Mouse (Mus musculus): Measurements from ENCODE around the gene Fbln7.
A peak's percentile ranks its signal among the peaks of the same experiment; 100 is the strongest.

Gene Fbln7

GRCm38 (mm10) chr2:128862636-128863035 lies at the start of gene Fbln7:
Gene Fbln7 (plus strand): TSS chr2:128862981.
- DNase-seq (ENCODE audit: low spot score in 2 of 2): no peak

- no peak for DNase-seq (ENCODE audit: low spot score in 2 of 2)
These were observed 46.5 kb upstream of the Fbln7 start for GRCm38 (mm10) chr2:128816311-128816710.

- no peak for DNase-seq (ENCODE audit: low spot score in 2 of 2)
These were observed 45.9 kb upstream of the Fbln7 start for GRCm38 (mm10) chr2:128816916-128817315.

- peak; percentile 71 to 80 for DNase-seq (ENCODE audit: low spot score in 2 of 2)
These were observed 45.4 kb upstream of the Fbln7 start for GRCm38 (mm10) chr2:128817387-128817785.

- peak; percentile 95 to 96 for DNase-seq (ENCODE audit: low spot score in 2 of 2)
These were observed 44.7 kb upstream of the Fbln7 start, which contains the start of gene Tmem87b for GRCm38 (mm10) chr2:128817786-128818681. Gene Tmem87b (plus strand): TSS chr2:128818118.

GRCm38 (mm10) chr2:128818956-128819643 lies 43.7 kb upstream of the Fbln7 start:
- peak; percentile 10 to 18 for DNase-seq (ENCODE audit: low spot score in 2 of 2)

- no peak for DNase-seq (ENCODE audit: low spot score in 2 of 2)
These were observed 42.1 kb upstream of the Fbln7 start for GRCm38 (mm10) chr2:128820631-128821030.

DNA sequence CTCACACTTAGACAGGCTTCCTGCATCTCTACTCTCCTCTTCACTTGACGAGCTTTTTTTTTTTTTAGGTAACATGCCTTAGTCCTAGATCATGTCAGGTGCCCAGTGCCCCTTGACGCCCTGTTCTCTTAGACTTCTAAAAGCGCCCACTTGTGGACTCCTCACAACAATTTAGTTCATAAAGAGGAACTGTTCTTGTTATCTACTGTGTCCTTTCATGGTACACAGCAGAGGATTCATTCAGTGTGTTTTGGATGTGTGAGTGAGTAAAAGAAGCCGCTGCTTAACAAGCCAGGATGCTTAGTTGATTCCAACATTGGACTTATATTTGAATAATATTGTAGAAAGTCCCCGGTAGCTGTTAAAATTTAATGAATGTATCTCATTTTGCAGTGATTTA lies 38.9 kb upstream of the Fbln7 start:
- no peak for DNase-seq (ENCODE audit: low spot score in 2 of 2)

DNA sequence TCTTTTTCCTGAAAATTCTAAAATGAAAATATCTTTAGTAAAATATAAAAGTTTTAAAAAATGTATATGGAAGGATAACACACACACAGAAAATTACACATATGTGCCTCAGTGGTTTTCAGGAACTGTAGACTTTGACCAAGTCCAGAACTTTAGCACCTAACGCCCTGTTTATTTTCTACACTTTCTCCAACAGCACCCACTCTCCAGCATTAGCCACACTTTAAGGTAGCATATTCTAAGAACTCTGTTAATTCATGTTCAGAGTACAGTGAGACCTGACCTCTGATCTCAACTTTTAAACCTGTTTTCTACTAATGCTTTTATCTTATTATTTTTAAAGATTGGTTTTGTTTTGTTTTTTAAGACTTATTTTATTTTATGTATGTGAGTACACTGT lies 35.0 kb upstream of the Fbln7 start:
- no peak for DNase-seq (ENCODE audit: low spot score in 2 of 2)

DNA sequence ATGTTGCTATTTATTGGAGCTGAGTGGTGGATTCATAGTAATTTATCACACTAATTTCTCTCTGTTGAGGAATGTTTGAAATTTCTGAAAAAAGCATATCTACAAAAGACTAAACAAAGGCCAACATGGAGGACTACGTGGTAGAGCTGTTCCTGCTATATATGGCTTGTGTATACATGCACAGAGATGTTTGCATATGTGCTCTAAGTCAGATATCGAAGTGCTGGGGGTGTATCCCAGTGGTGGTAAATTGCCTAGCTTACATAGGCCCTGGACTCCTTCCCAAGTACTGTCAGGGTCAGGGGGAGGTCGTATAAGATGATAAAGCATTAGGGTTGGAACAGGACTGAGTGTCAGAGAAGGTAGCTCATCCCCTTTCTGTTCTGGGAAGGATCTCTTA lies 30.2 kb upstream of the Fbln7 start:
- DNase-seq (ENCODE audit: low spot score in 2 of 2): no peak

- DNase-seq (ENCODE audit: low spot score in 2 of 2): no peak
These were observed 29.7 kb upstream of the Fbln7 start for GRCm38 (mm10) chr2:128833035-128833434.

- DNase-seq (ENCODE audit: low spot score in 2 of 2): no peak
These were observed 29.3 kb upstream of the Fbln7 start for GRCm38 (mm10) chr2:128833435-128833834.

DNA sequence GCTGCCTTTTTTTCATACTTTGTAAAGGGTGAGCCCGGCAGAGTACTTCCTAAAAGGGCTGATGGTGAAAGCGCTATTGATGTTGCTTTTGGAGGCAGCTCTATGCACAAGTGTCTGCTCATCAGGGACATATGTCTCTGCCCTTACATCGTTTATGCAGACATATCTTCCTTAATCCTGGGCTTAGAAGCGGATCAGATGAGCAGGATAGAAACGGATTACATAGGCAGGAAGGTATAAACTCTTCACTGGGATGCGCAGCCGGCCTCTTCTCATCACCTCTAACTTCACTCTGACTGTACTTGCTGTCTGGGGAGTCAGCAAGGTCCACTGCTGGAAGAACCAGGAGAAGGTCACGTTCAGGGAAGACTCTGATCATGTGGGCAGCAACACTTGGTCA lies 25.2 kb upstream of the Fbln7 start:
- DNase-seq (ENCODE audit: low spot score in 2 of 2): no peak

DNA sequence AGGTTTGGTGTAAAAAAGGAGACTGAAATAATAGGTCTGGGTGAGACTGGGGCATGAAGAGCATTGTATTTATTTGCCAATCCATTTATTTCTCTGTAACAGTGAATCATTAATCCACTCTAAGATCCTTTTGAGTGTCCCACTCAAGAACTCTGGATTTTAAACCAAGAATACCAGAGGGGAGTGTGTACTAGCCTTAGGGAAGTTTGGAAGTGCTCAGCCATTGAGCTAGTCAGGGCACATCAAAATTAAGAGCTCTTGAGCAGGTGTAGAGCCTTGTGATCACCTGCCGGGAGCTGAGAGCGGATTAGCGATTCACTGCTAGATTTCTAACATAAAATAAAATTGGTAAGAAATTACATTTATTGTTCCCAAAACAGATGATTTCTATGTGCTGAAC lies 24.2 kb upstream of the Fbln7 start:
- no peak for DNase-seq (ENCODE audit: low spot score in 2 of 2)

DNA sequence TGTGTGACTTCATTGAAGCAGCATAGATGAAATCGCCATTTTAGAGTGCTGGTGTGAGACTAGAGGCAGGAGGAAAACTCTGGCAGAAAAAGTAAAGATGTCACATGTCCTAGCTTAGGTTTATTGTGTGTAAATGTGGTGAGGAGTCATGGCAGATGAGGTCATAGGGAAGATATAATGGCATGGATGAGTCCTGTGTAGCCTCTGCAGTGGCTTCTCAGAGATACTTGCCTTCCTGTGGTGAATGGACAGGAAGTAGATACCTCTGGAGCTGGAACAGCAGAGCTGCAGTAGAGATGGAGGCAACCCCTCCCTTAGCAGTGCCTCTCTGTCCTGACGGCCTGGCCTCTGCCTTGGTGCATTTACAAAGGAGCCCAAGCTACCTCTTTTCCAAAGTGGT lies 23.3 kb upstream of the Fbln7 start:
- no peak for DNase-seq (ENCODE audit: low spot score in 2 of 2)

DNA sequence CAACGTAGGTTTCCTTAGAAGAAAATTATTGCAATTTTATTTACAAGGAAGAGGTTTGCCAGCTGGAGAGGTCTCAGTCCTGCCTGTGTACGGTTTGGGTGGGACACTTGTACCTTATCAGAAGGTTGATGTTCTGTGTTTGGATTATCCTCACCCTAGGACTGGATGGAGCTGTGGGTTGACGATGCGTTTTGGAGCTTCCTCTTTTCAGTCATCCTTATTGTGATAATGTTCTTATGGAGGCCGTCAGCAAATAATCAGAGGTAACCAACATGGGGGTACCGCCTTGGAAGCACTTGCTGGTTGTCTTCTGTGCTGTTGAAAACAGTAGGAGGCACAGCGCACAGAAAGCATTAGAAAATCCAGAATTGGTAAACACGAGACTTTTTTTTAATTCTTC lies 20.3 kb upstream of the Fbln7 start:
- no peak for DNase-seq (ENCODE audit: low spot score in 2 of 2)

- DNase-seq (ENCODE audit: low spot score in 2 of 2): no peak
These were observed 12.7 kb upstream of the Fbln7 start for GRCm38 (mm10) chr2:128850036-128850435.

DNA sequence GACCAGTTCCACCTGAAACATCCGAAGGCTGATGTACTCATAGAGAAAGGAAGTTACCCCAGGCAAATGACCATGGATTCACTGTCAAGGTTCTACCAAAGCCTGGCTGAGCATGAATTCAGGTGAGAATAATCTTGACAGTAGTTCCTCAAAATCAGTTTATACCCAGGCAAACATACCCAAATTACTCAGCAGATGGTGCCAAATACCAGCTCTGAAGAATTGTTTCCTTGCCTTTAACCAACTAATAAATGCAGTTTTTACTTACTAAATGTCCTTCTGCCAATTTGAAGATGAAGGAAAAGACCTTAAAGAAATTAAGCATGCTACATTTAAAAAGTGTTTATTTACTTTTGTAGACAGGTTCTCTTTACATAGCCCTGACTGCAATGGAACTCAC lies 6.1 kb upstream of the Fbln7 start:
- DNase-seq (ENCODE audit: low spot score in 2 of 2): no peak

DNA sequence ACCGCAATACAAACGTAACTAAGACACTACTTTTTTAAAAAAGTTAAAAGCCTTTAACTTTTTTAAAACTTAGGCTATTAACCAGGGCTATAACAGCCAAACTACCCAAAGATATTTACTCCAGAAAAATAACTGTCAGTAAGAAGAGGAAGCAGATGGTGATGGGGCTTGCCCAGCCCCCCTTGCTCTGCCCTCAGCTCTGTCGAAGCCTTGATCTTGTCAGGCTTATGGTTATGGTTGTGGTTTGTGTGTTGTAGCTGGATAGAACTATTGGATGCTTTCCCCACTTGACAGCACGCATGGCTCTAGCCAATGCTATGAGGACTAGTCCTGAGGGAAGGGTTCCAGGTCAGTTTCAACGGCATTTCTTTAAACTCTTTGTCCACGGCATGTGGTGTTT lies 3.8 kb upstream of the Fbln7 start:
- DNase-seq (ENCODE audit: low spot score in 2 of 2): no peak

- no peak for DNase-seq (ENCODE audit: low spot score in 2 of 2)
These were observed 2.9 kb upstream of the Fbln7 start for GRCm38 (mm10) chr2:128859861-128860260.

- peak in 1 of 2 experiments; percentile 29 for DNase-seq (ENCODE audit: low spot score in 2 of 2)
These were observed 1.1 kb downstream of the Fbln7 start for GRCm38 (mm10) chr2:128863777-128864331.

DNA sequence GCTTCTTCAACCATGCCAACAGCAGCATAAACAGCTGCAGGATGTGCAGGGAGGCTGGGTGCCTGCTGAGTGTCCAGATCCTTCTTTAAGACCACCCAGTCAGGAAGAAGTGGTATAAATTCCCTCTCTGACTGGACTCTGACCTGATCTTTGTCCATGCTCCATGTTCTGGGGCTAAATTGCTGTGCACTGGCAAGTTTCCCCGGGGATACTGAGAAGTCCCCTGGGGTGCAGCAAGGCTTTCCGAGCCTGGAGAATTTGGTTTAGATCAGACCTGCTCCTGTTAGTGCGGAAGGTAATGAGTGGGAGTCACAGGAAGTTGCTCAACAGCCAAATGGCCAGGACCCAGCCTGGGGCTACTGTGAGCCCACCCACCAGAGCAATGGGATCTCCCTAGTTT lies 2.3 kb downstream of the Fbln7 start:
- DNase-seq (ENCODE audit: low spot score in 2 of 2): no peak

- no peak for DNase-seq (ENCODE audit: low spot score in 2 of 2)
These were observed 8.9 kb downstream of the Fbln7 start for GRCm38 (mm10) chr2:128871656-128872055.

Data from right cerebral cortex, adult 2 months (tissue).